Mouse (Mus musculus) embryo, embryonic 11.5 days (tissue): ENCODE measurements at regions not wholly inside any gene's neighbourhood (a gene's known extent, or its start where the extent isn't known, plus 50 kb on each side); places are given as distances from the start of the nearest gene placed in this dataset.
A peak's percentile ranks its signal among the peaks of the same experiment; 100 is the strongest.

Experiments used
- DNase-seq: peaks from one replicate; pipeline ENCODE4 v3.0.0-alpha.2; 2012; ENCODE audit warnings: low read depth, low spot score

GRCm38 (mm10) chr3:143417401-143417800 is 535.6 kb upstream of the Pkn2 start:
- no peak for DNase-seq

GRCm38 (mm10) chr3:143411655-143412054 is 529.9 kb upstream of the Pkn2 start:
- no peak for DNase-seq

GRCm38 (mm10) chr3:143398966-143399365 is 517.2 kb upstream of the Pkn2 start:
- DNase-seq, result no peak

GRCm38 (mm10) chr3:143384357-143384756 is 502.6 kb upstream of the Pkn2 start:
- no peak for DNase-seq

GRCm38 (mm10) chr3:143379193-143379592 is 497.4 kb upstream of the Pkn2 start:
- DNase-seq, result peak; percentile 59

- DNase-seq, result no peak
Measured at GRCm38 (mm10) chr3:143377446-143377845, 495.6 kb upstream of the Pkn2 start.

- DNase-seq, result no peak
Measured at GRCm38 (mm10) chr3:143375527-143376061, 493.8 kb upstream of the Pkn2 start.

- no peak for DNase-seq
Measured at GRCm38 (mm10) chr3:143373501-143373900, 491.7 kb upstream of the Pkn2 start.

GRCm38 (mm10) chr3:143369002-143369401 is 487.2 kb upstream of the Pkn2 start:
- DNase-seq, result no peak

GRCm38 (mm10) chr3:143340032-143340431 is 458.2 kb upstream of the Pkn2 start:
- no peak for DNase-seq

GRCm38 (mm10) chr3:143333339-143333738 is 451.5 kb upstream of the Pkn2 start:
- no peak for DNase-seq

GRCm38 (mm10) chr3:143328521-143328920 is 446.7 kb upstream of the Pkn2 start:
- DNase-seq, result no peak

- DNase-seq, result no peak
Measured at GRCm38 (mm10) chr3:143327652-143328051, 445.8 kb upstream of the Pkn2 start.

- DNase-seq, result no peak
Measured at GRCm38 (mm10) chr3:143316457-143316856, 434.7 kb upstream of the Pkn2 start.

- DNase-seq, result no peak
Measured at GRCm38 (mm10) chr3:143291793-143292192, 410.0 kb upstream of the Pkn2 start.

- DNase-seq, result no peak
Measured at GRCm38 (mm10) chr3:143264132-143264531, 382.3 kb upstream of the Pkn2 start.

- DNase-seq, result no peak
Measured at GRCm38 (mm10) chr3:143252643-143253042, 370.8 kb upstream of the Pkn2 start.

GRCm38 (mm10) chr3:143252008-143252407 is 370.2 kb upstream of the Pkn2 start:
- DNase-seq, result no peak

- DNase-seq, result no peak
Measured at GRCm38 (mm10) chr3:143242691-143243090, 360.9 kb upstream of the Pkn2 start.

- peak; percentile 5 for DNase-seq
Measured at GRCm38 (mm10) chr3:143240545-143241383, 359.0 kb upstream of the Pkn2 start.

GRCm38 (mm10) chr3:143238546-143238945 is 356.7 kb upstream of the Pkn2 start:
- no peak for DNase-seq

- no peak for DNase-seq
Measured at GRCm38 (mm10) chr3:143223999-143224729, 342.4 kb upstream of the Pkn2 start.
